Comparison of ENCODE assay signal across 9 mouse cellular contexts in the genomic region with DNA sequence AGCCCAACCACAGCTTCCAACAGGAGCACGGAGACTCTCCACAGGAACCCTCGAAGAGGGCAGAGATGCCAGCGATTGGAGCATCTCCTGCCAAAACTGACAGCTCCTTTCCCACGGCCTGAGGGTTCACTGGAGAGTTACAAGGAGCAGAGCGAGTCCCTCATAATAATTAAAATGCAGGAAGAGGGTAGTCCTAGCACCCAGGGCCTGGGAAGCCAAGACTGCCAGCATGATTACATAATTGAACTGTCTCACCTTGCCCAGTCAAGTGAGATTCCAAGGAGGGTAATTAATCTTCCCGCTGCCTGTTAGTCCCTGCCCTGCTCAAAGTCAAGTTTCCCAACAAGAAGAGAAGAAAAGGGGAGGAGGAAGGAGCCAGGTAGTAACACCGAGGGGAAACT.
A peak's percentile ranks its signal among the peaks of the same experiment; 100 is the strongest.
DNase-seq lines count a peak whose midpoint lies in the region; ATAC-seq and TF ChIP-seq lines count a peak whose summit lies in the region.
"Had no signal": no experiment of that assay in that cellular context is flagged by ENCODE, and none has a peak within 500 bp of the region (broad histone marks: within the 10 kb centered on the region; RNA-seq: fewer than 3 reads in every experiment).

No protein-coding gene starts in this region.

- peaks cover 8% of the 10 kb centered on the region; the same call in 1 of the 2 replicates for H3K4me1 ChIP-seq in lung, embryonic 14.5 days (ENCODE audit: insufficient read depth)
- H3K4me1 ChIP-seq in embryonic facial prominence, embryonic 10.5 days: peaks cover 30% of the 10 kb centered on the region
- H3K4me1 ChIP-seq in kidney, embryonic 15.5 days: peaks cover 26% of the 10 kb centered on the region
- peaks cover 9% of the 10 kb centered on the region; the same call in 1 of the 2 replicates for H3K4me1 ChIP-seq in stomach, embryonic 15.5 days

- H3K27ac ChIP-seq in lung, embryonic 14.5 days (ENCODE audit: low read depth): no peak overlapping the region
- H3K27ac ChIP-seq in embryonic facial prominence, embryonic 10.5 days (replicated peaks): peak overlapping the region; percentile 30
- peak overlapping the region; percentile 67 for H3K27ac ChIP-seq in kidney, embryonic 15.5 days
- H3K27ac ChIP-seq in stomach, embryonic 15.5 days: peak overlapping the region; percentile 81
- H3K27ac ChIP-seq: liver, embryonic 14.5 days had no signal

- intact Hi-C loops in left cerebral cortex, postnatal 10 days (cut with DNase I): loop anchor here (5.0 kb wide), 2 partner anchors 522 to 607 kb away; no protein-coding TSS in a partner anchor

- no peaks in the 10 kb centered on the region for H3K27me3 ChIP-seq in lung, embryonic 14.5 days (ENCODE audit: insufficient read depth, low read length)
- peaks cover 16% of the 10 kb centered on the region for H3K27me3 ChIP-seq in embryonic facial prominence, embryonic 10.5 days (replicated peaks; ENCODE audit: low read depth, poor library complexity, severe bottlenecking)
- H3K27me3 ChIP-seq in kidney, embryonic 15.5 days: no peaks in the 10 kb centered on the region
- no peaks in the 10 kb centered on the region for H3K27me3 ChIP-seq in stomach, embryonic 15.5 days (replicated peaks)

- peak overlapping the region; percentile 67 for H3K4me2 ChIP-seq in lung, embryonic 14.5 days
- peak overlapping the region; percentile 62 for H3K4me2 ChIP-seq in kidney, embryonic 15.5 days
- H3K4me2 ChIP-seq in stomach, embryonic 15.5 days: peak overlapping the region; percentile 54; the same call in 1 of the 2 replicates

- TF ChIP-seq CTCF in lung, embryonic 14.5 days (IDR thresholded peaks at IDR 0.05; ENCODE audit: low read depth): no peak

- peak; percentile 8; the same call in 1 of the 2 replicates for ATAC-seq in lung, embryonic 14.5 days (ENCODE audit: insufficient read depth)
- ATAC-seq in kidney, embryonic 15.5 days (replicated peaks; ENCODE audit: low FRiP score): peak; percentile 72
- peak; percentile 61 for ATAC-seq in stomach, embryonic 15.5 days (ENCODE audit: insufficient read depth, low FRiP score, low read depth)

- no peaks in the 10 kb centered on the region for H3K36me3 ChIP-seq in lung, embryonic 14.5 days (ENCODE audit: insufficient read depth)
- no peaks in the 10 kb centered on the region for H3K36me3 ChIP-seq in embryonic facial prominence, embryonic 10.5 days (replicated peaks)
- H3K36me3 ChIP-seq in kidney, embryonic 15.5 days: no peaks in the 10 kb centered on the region
- no peaks in the 10 kb centered on the region for H3K36me3 ChIP-seq in stomach, embryonic 15.5 days

- no peak for DNase-seq in lung, embryonic 14.5 days
- DNase-seq in lung, postnatal 25 days (ENCODE audit: low spot score): no peak
- peak; percentile 21 for DNase-seq in embryonic facial prominence, embryonic 10.5 days (ENCODE audit: low spot score)
- DNase-seq in spleen, postnatal 10 days (ENCODE audit: low spot score in 2 of 2): no peak
- DNase-seq in left cerebral cortex, postnatal 10 days (ENCODE audit: extremely low spot score in 1 of 2, low spot score in 2 of 2): no peak
- no peak for DNase-seq in frontal cortex, postnatal 14 days (ENCODE audit: low spot score in 2 of 2)

- H3K4me3 ChIP-seq in lung, embryonic 14.5 days (ENCODE audit: low read depth, low read length): no peak overlapping the region
- no peak overlapping the region for H3K4me3 ChIP-seq in embryonic facial prominence, embryonic 10.5 days
- no peak overlapping the region for H3K4me3 ChIP-seq in kidney, embryonic 15.5 days (replicated peaks)
- H3K4me3 ChIP-seq in stomach, embryonic 15.5 days (replicated peaks): no peak overlapping the region

- no peak overlapping the region for H3K9ac ChIP-seq in lung, embryonic 14.5 days
- H3K9ac ChIP-seq in kidney, embryonic 15.5 days: no peak overlapping the region
- no peak overlapping the region for H3K9ac ChIP-seq in stomach, embryonic 15.5 days
- H3K9ac ChIP-seq: liver, embryonic 14.5 days had no signal

- no peaks in the 10 kb centered on the region for H3K9me3 ChIP-seq in lung, embryonic 14.5 days (ENCODE audit: low read depth, low read length)
- no peaks in the 10 kb centered on the region for H3K9me3 ChIP-seq in embryonic facial prominence, embryonic 10.5 days
- no peaks in the 10 kb centered on the region for H3K9me3 ChIP-seq in kidney, embryonic 15.5 days (replicated peaks)
- H3K9me3 ChIP-seq in stomach, embryonic 15.5 days: no peaks in the 10 kb centered on the region

- 29% methylated on average over 7 of the region's 7 CpGs for WGBS in lung, embryonic 14.5 days
- 20% methylated on average over 7 of the region's 7 CpGs for WGBS in embryonic facial prominence, embryonic 10.5 days
- 28% methylated on average over 7 of the region's 7 CpGs for WGBS in kidney, embryonic 15.5 days
- 37% methylated on average over 7 of the region's 7 CpGs for WGBS in stomach, embryonic 15.5 days

Comparison
In these comparisons a context has a peak if more than half of its experiments do, and no peak if none do; other contexts are left out.
1. ATAC-seq: peak in every context shown above with its lines; median percentile 72 in kidney, embryonic 15.5 days; 61 in stomach, embryonic 15.5 days; 8 in lung, embryonic 14.5 days.